Mouse (Mus musculus) liver, embryonic 16.5 days (tissue): ENCODE measurements around the gene Dnajc2. TPM values are rescaled to one million over a fixed set of nuclear protein-coding genes. Genes with fewer than 3 reads are reported as not detected.

ENCODE experiments used
- ATAC-seq: fragments of 200-750 bp; cut with Nextera tagmentation; 2 replicates; pipeline ENCODE4 v1.8.0; 2017; ENCODE audit warnings: low read depth, mild to moderate bottlenecking, moderate number of reproducible peaks, moderate library complexity
- H3K27ac ChIP-seq: fragments of 300-500 bp; sonication (generic); 2 replicates; pipeline ENCODE4 v1.5.1; 2014; ENCODE audit warnings: mild to moderate bottlenecking, low read length
- H3K27me3 ChIP-seq: fragments of 300-500 bp; sonication (generic); 2 replicates; pipeline ENCODE4 v1.6.1; 2014; ENCODE audit warnings: low read depth, low read length, mixed read lengths; ENCODE audit not compliant: control insufficient read depth, insufficient read depth
- H3K36me3 ChIP-seq: fragments of 300-500 bp; sonication (generic); 2 replicates; pipeline ENCODE4 v1.6.1; 2014; ENCODE audit warnings: mild to moderate bottlenecking; ENCODE audit not compliant: control insufficient read depth, insufficient read depth
- H3K4me1 ChIP-seq: fragments of 300-500 bp; sonication (generic); 2 replicates; pipeline ENCODE4 v1.6.1; 2014; ENCODE audit warnings: low read depth, low read length, mixed read lengths; ENCODE audit not compliant: control insufficient read depth
- H3K4me2 ChIP-seq: fragments of 300-500 bp; sonication (generic); 2 replicates; pipeline ENCODE4 v1.6.1; 2014; ENCODE audit warnings: low read depth, low read length, mixed read lengths
- H3K4me3 ChIP-seq: fragments of 300-500 bp; sonication (generic); 2 replicates; pipeline ENCODE4 v1.5.1; 2014; ENCODE audit warnings: low read depth, mild to moderate bottlenecking, low read length
- H3K9ac ChIP-seq: fragments of 300-500 bp; sonication (generic); 2 replicates; pipeline ENCODE4 v1.6.1; 2014; ENCODE audit warnings: low read depth, low read length
- H3K9me3 ChIP-seq: fragments of 300-500 bp; sonication (generic); replicated peaks from 2 replicates; pipeline ENCODE4 v1.6.1; 2016; ENCODE audit warnings: low read length; ENCODE audit not compliant: control insufficient read depth
- WGBS: fragments of 180-500 bp; shearing (Covaris S2); extraction: QIAGEN DNeasy Blood & Tissue Kit; methylation state at CpG from one replicate; pipeline ENCODE4 v1.1.7; 2014; ENCODE audit not compliant: insufficient replicate concordance; 5-methylcytosine and 5-hydroxymethylcytosine counted together
- polyA plus RNA-seq: library from polyadenylated mRNA; unstranded; fragments of >200 nt; fragmentation: Nextera tagmentation; extraction: Ambion mirVana; gene quantifications from 2 replicates; pipeline ENCODE4 v1.2.1, GENCODE M21; 2015

Dnajc2 gene
- polyA plus RNA-seq, 1 experiment from 2014 or later = 17.5 TPM

DNA sequence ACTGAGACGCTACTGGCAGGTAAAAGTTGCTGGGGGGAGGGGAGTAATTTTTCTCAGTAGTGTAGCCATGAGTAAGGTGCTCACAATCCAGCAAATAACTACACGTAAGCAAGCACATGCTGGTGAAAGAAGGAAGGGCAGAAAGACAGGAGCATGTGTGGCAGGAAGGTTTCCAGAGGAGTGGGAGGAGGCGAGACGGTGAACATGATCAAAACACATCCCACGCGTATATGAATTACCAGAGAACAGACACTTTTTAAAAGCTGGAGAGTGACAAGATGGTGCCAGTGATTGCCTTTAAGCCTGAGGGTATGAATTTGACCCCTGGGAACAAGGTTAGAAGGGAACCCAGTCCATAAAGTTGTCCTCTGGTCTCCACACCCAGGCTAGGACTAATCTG, 15.2 kb downstream of the Dnajc2 start:
- H3K9me3 ChIP-seq = no peaks in the 10 kb centered on the region
- 86% methylated on average over 6 of the region's 6 CpGs for WGBS
- ATAC-seq = no peak
- H3K4me3 ChIP-seq = no peak overlapping the region
- H3K36me3 ChIP-seq = peaks cover 32% of the 10 kb centered on the region
- no peaks in the 10 kb centered on the region for H3K27me3 ChIP-seq
- no peaks in the 10 kb centered on the region for H3K4me1 ChIP-seq
- no peak overlapping the region for H3K4me2 ChIP-seq
- H3K9ac ChIP-seq = no peak overlapping the region
- no peak overlapping the region for H3K27ac ChIP-seq

DNA sequence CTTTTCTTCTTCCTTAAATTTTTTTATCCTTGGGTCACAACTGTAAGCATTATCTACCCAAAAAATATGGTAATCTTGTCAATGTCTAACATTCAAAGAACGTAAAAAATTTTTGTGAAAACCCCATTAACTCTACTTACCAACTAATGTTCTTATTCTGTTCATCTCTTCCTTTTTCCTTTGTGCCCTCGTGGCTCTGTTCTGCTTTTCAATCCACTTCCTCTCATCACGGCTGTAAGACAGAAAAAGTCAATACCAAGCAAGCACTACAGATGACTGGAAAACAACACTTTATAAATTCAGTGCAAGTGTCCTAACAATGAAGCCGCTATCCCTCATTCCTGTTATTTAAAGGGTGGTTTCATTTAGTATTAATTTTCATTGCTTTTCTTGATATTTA, 16.5 kb downstream of the Dnajc2 start:
- 59% methylated on average over 4 of the region's 4 CpGs for WGBS
- no peaks in the 10 kb centered on the region for H3K9me3 ChIP-seq
- H3K27me3 ChIP-seq = no peaks in the 10 kb centered on the region
- no peak overlapping the region for H3K4me2 ChIP-seq
- no peaks in the 10 kb centered on the region for H3K4me1 ChIP-seq
- H3K36me3 ChIP-seq = peaks cover 39% of the 10 kb centered on the region
- no peak for ATAC-seq
- no peak overlapping the region for H3K27ac ChIP-seq
- no peak overlapping the region for H3K4me3 ChIP-seq
- no peak overlapping the region for H3K9ac ChIP-seq

DNA sequence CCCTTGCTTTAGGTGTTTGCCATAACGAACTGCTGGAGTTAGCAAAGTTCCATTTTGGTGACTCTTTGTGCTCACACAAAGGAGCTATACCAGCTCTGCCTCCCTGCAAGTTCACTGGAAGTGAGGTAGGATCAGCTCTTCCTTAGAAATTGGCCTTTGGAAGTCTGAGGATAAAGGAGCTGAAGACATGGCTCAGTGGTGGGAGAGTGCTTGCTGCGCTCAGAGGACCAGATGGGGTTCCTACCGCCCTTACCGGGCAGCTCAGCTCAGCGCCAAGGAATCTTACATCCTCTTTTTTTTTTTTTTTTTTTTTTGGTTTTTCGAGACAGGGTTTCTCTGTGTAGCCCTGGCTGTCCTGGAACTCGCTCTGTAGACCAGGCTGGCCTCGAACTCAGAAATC, 39.1 kb downstream of the Dnajc2 start:
- Histone ChIP-seq H3K4me3 (no peak overlapping the region), H3K36me3 (peaks cover 35% of the 10 kb centered on the region), H3K4me1 (no peaks in the 10 kb centered on the region), H3K27ac (no peak overlapping the region), H3K9ac (no peak overlapping the region), H3K9me3 (no peaks in the 10 kb centered on the region), H3K27me3 (no peaks in the 10 kb centered on the region), H3K4me2 (no peak overlapping the region)
- WGBS = 78% methylated on average over 6 of the region's 8 CpGs
- no peak for ATAC-seq

- Histone ChIP-seq H3K4me2 (no peak overlapping the region), H3K36me3 (peaks cover 35% of the 10 kb centered on the region), H3K9ac (no peak overlapping the region), H3K9me3 (no peaks in the 10 kb centered on the region), H3K4me1 (no peaks in the 10 kb centered on the region), H3K27me3 (no peaks in the 10 kb centered on the region), H3K27ac (no peak overlapping the region), H3K4me3 (no peak overlapping the region)
- ATAC-seq = no peak
Measured at GRCm38 (mm10) chr5:21744651-21745050, 40.4 kb downstream of the Dnajc2 start.

GRCm38 (mm10) chr5:21743606-21744005, 41.4 kb downstream of the Dnajc2 start:
- H3K9ac ChIP-seq = no peak overlapping the region
- no peak overlapping the region for H3K4me2 ChIP-seq
- H3K27ac ChIP-seq = no peak overlapping the region
- WGBS = 79% methylated on average over 10 of the region's 10 CpGs
- H3K9me3 ChIP-seq = no peaks in the 10 kb centered on the region
- H3K36me3 ChIP-seq = peaks cover 35% of the 10 kb centered on the region
- no peak for ATAC-seq
- no peaks in the 10 kb centered on the region for H3K4me1 ChIP-seq
- H3K4me3 ChIP-seq = no peak overlapping the region
- H3K27me3 ChIP-seq = no peaks in the 10 kb centered on the region

- Histone ChIP-seq H3K4me2 (no peak overlapping the region), H3K4me3 (no peak overlapping the region), H3K36me3 (peaks cover 26% of the 10 kb centered on the region), H3K9ac (no peak overlapping the region), H3K27me3 (no peaks in the 10 kb centered on the region), H3K9me3 (no peaks in the 10 kb centered on the region), H3K4me1 (peaks cover 8% of the 10 kb centered on the region), H3K27ac (no peak overlapping the region)
- WGBS = 82% methylated on average over 13 of the region's 13 CpGs
- no peak for ATAC-seq
Measured at GRCm38 (mm10) chr5:21739881-21740280, 45.2 kb downstream of the Dnajc2 start.

DNA sequence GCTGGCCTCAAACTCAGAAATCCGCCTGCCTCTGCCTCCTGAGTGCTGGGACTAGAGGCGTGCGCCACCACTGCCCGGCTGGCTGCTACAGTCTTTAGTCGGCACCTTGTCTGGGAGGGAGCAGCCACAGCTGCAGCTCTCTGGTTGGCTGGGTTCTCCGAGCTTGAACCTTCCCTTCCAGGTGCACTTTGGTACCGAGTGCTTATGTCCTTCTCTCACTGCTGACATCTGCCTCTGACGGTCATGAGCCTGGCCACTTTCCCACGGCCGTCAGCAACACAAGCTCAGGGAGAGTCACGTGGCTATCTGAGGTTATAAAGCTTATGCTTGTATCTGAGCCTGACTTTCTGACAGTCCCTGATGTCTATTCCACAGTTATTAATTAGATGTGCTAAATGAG, 45.9 kb downstream of the Dnajc2 start:
- ATAC-seq = no peak
- no peak overlapping the region for H3K27ac ChIP-seq
- H3K9me3 ChIP-seq = no peaks in the 10 kb centered on the region
- H3K27me3 ChIP-seq = no peaks in the 10 kb centered on the region
- peaks cover 19% of the 10 kb centered on the region for H3K36me3 ChIP-seq
- no peak overlapping the region for H3K4me3 ChIP-seq
- no peak overlapping the region for H3K9ac ChIP-seq
- 82% methylated on average over 11 of the region's 11 CpGs for WGBS
- H3K4me1 ChIP-seq = peaks cover 8% of the 10 kb centered on the region
- H3K4me2 ChIP-seq = no peak overlapping the region

- H3K4me1 ChIP-seq = peaks cover 8% of the 10 kb centered on the region
- WGBS = 19% methylated on average over 10 of the region's 10 CpGs
- H3K27ac ChIP-seq = peak overlapping the region; percentile 71
- peak overlapping the region; percentile 91 for H3K4me3 ChIP-seq
- peak overlapping the region; percentile 86 for H3K9ac ChIP-seq
- no peaks in the 10 kb centered on the region for H3K9me3 ChIP-seq
- H3K27me3 ChIP-seq = no peaks in the 10 kb centered on the region
- H3K36me3 ChIP-seq = peaks cover 8% of the 10 kb centered on the region
- peak; percentile 27; the same call in 1 of the 2 replicates for ATAC-seq
- H3K4me2 ChIP-seq = peak overlapping the region; percentile 76
Measured at GRCm38 (mm10) chr5:21737620-21738019, 47.4 kb downstream of the Dnajc2 start.

GRCm38 (mm10) chr5:21736956-21737585, 48.0 kb downstream of the Dnajc2 start, which contains the start of gene Pmpcb:
TSS of gene Pmpcb (plus strand) at chr5:21737141.
- H3K4me1 ChIP-seq = peaks cover 8% of the 10 kb centered on the region
- ATAC-seq = peak; percentile 89
- H3K36me3 ChIP-seq = peaks cover 8% of the 10 kb centered on the region
- no peaks in the 10 kb centered on the region for H3K9me3 ChIP-seq
- peak within 1 kb of the TSS; percentile 76 for H3K4me2 ChIP-seq
- H3K27me3 ChIP-seq = no peaks in the 10 kb centered on the region
- peak within 1 kb of the TSS; percentile 71 for H3K27ac ChIP-seq
- peak within 1 kb of the TSS; percentile 86 for H3K9ac ChIP-seq
- peak within 1 kb of the TSS; percentile 91 for H3K4me3 ChIP-seq
- WGBS = under 1% methylated on average over 42 of the region's 42 CpGs
